Mouse (Mus musculus) cerebellum, adult 11 months (tissue): ENCODE data around the gene Maco1.
A peak's percentile ranks its signal among the peaks of the same experiment; 100 is the strongest.
"Not testable (repeated sequence)": the region's sequence is repeated elsewhere in the genome, so short reads cannot be mapped to it uniquely, and the experiment has no call there.

Experiments used
- DNase-seq: peaks from one replicate; pipeline ENCODE4 v3.0.0; 2022

Gene Maco1

GRCm38 (mm10) chr4:134804765-134805164, 48.4 kb downstream of the Maco1 start:
- DNase-seq = peak; percentile 66

GRCm38 (mm10) chr4:134802765-134803164, 50.4 kb downstream of the Maco1 start:
- no peak for DNase-seq

- no peak for DNase-seq
Measured at GRCm38 (mm10) chr4:134802155-134802554, 51.0 kb downstream of the Maco1 start.

- DNase-seq = no peak
Measured at GRCm38 (mm10) chr4:134800693-134801092, 52.5 kb downstream of the Maco1 start.

GRCm38 (mm10) chr4:134800098-134800497, 53.0 kb downstream of the Maco1 start:
- no peak for DNase-seq

- DNase-seq = peak; percentile 65
Measured at GRCm38 (mm10) chr4:134799272-134799671, 53.9 kb downstream of the Maco1 start.

- no peak for DNase-seq
Measured at GRCm38 (mm10) chr4:134798861-134799260, 54.3 kb downstream of the Maco1 start.

GRCm38 (mm10) chr4:134797621-134798020, 55.5 kb downstream of the Maco1 start:
- no peak for DNase-seq

GRCm38 (mm10) chr4:134796581-134797361, 56.4 kb downstream of the Maco1 start:
- peak; percentile 57 for DNase-seq

GRCm38 (mm10) chr4:134795819-134796485, 57.2 kb downstream of the Maco1 start:
- DNase-seq = no peak

- DNase-seq = not testable (repeated sequence)
Measured at GRCm38 (mm10) chr4:134794959-134795358, 58.2 kb downstream of the Maco1 start.

GRCm38 (mm10) chr4:134793213-134793956, 59.8 kb downstream of the Maco1 start:
- no peak for DNase-seq

GRCm38 (mm10) chr4:134791731-134792130, 61.4 kb downstream of the Maco1 start:
- no peak for DNase-seq

- DNase-seq = no peak
Measured at GRCm38 (mm10) chr4:134786946-134787345, 66.2 kb downstream of the Maco1 start.

- no peak for DNase-seq
Measured at GRCm38 (mm10) chr4:134784701-134785100, 68.4 kb downstream of the Maco1 start.

- DNase-seq = no peak
Measured at GRCm38 (mm10) chr4:134779136-134779934, 73.8 kb downstream of the Maco1 start.

GRCm38 (mm10) chr4:134776246-134776645, 76.9 kb downstream of the Maco1 start:
- DNase-seq = no peak

- DNase-seq = no peak
Measured at GRCm38 (mm10) chr4:134775234-134775944, 77.8 kb downstream of the Maco1 start.

GRCm38 (mm10) chr4:134774126-134774525, 79.0 kb downstream of the Maco1 start:
- DNase-seq = no peak

- no peak for DNase-seq
Measured at GRCm38 (mm10) chr4:134772805-134773674, 80.1 kb downstream of the Maco1 start.

- peak; percentile 75 for DNase-seq
Measured at GRCm38 (mm10) chr4:134769891-134770290, 83.3 kb downstream of the Maco1 start.
